Mouse (Mus musculus): Measurements from ENCODE around the gene Rspo3.

Gene Rspo3

GRCm38 (mm10) chr10:29441297-29441696, 94.4 kb downstream of the Rspo3 start:
- no peak for DNase-seq (ENCODE audit: low spot score)

- no peak for DNase-seq (ENCODE audit: low spot score)
Measured at GRCm38 (mm10) chr10:29432935-29433453, 102.7 kb downstream of the Rspo3 start.

- DNase-seq (ENCODE audit: low spot score): no peak
Measured at GRCm38 (mm10) chr10:29426660-29427059, 109.0 kb downstream of the Rspo3 start.

- DNase-seq (ENCODE audit: low spot score): no peak
Measured at GRCm38 (mm10) chr10:29424571-29424970, 111.1 kb downstream of the Rspo3 start.

- DNase-seq (ENCODE audit: low spot score): no peak
Measured at GRCm38 (mm10) chr10:29414361-29414760, 121.3 kb downstream of the Rspo3 start.

GRCm38 (mm10) chr10:29402656-29403268, 132.9 kb downstream of the Rspo3 start:
- DNase-seq (ENCODE audit: low spot score): no peak
